Mouse (Mus musculus): ENCODE measurements around the gene Kntc1. TPM values are rescaled to one million over a fixed set of nuclear protein-coding genes. Genes with fewer than 3 reads are reported as not detected.

Gene Kntc1
- polyA plus RNA-seq, 1 experiment: 0.95 TPM

- Histone ChIP-seq H3K27me3 (ENCODE audit: control insufficient read depth) (no peaks in the 10 kb centered on the region), H3K4me1 (ENCODE audit: control insufficient read depth) (no peaks in the 10 kb centered on the region), H3K4me3 (replicated peaks) (no peak overlapping the region), H3K36me3 (ENCODE audit: control insufficient read depth) (peaks cover 61% of the 10 kb centered on the region), H3K9me3 (ENCODE audit: control insufficient read depth, low read length) (no peaks in the 10 kb centered on the region)
- no peak for TF ChIP-seq GATA1 (IDR thresholded peaks at IDR 0.05; ENCODE audit: low read length)
- TF ChIP-seq TAL1 (IDR thresholded peaks at IDR 0.05; ENCODE audit: low read length): no peak
These were observed 73.2 kb downstream of the Kntc1 start for GRCm38 (mm10) chr5:123822706-123823105.

- Histone ChIP-seq H3K27me3 (ENCODE audit: control insufficient read depth) (no peaks in the 10 kb centered on the region), H3K36me3 (ENCODE audit: control insufficient read depth) (peaks cover 12% of the 10 kb centered on the region), H3K4me3 (replicated peaks) (no peak overlapping the region), H3K9me3 (ENCODE audit: control insufficient read depth, low read length) (no peaks in the 10 kb centered on the region), H3K4me1 (ENCODE audit: control insufficient read depth) (no peaks in the 10 kb centered on the region)
- TF ChIP-seq GATA1 (IDR thresholded peaks at IDR 0.05; ENCODE audit: low read length): no peak
- no peak for TF ChIP-seq TAL1 (IDR thresholded peaks at IDR 0.05; ENCODE audit: low read length)
These were observed 78.2 kb downstream of the Kntc1 start for GRCm38 (mm10) chr5:123827659-123828091.

- H3K4me1 ChIP-seq (ENCODE audit: control insufficient read depth): no peaks in the 10 kb centered on the region
- TF ChIP-seq GATA1 (IDR thresholded peaks at IDR 0.05; ENCODE audit: low read length) (no peak), TAL1 (IDR thresholded peaks at IDR 0.05; ENCODE audit: low read length) (no peak)
- no peaks in the 10 kb centered on the region for H3K9me3 ChIP-seq (ENCODE audit: control insufficient read depth, low read length)
- no peaks in the 10 kb centered on the region for H3K36me3 ChIP-seq (ENCODE audit: control insufficient read depth)
- no peak overlapping the region for H3K4me3 ChIP-seq (replicated peaks)
- no peaks in the 10 kb centered on the region for H3K27me3 ChIP-seq (ENCODE audit: control insufficient read depth)
These were observed 82.8 kb downstream of the Kntc1 start for GRCm38 (mm10) chr5:123832309-123832708.

- no peak overlapping the region for H3K4me3 ChIP-seq (replicated peaks)
- H3K4me1 ChIP-seq (ENCODE audit: control insufficient read depth): no peaks in the 10 kb centered on the region
- no peaks in the 10 kb centered on the region for H3K36me3 ChIP-seq (ENCODE audit: control insufficient read depth)
- no peaks in the 10 kb centered on the region for H3K9me3 ChIP-seq (ENCODE audit: control insufficient read depth, low read length)
- TF ChIP-seq GATA1 (IDR thresholded peaks at IDR 0.05; ENCODE audit: low read length) (no peak), TAL1 (IDR thresholded peaks at IDR 0.05; ENCODE audit: low read length) (no peak)
- no peaks in the 10 kb centered on the region for H3K27me3 ChIP-seq (ENCODE audit: control insufficient read depth)
These were observed 85.3 kb downstream of the Kntc1 start for GRCm38 (mm10) chr5:123834836-123835235.

GRCm38 (mm10) chr5:123837371-123837770 lies 87.9 kb downstream of the Kntc1 start:
- Histone ChIP-seq H3K9me3 (ENCODE audit: control insufficient read depth, low read length) (no peaks in the 10 kb centered on the region), H3K4me3 (replicated peaks) (no peak overlapping the region), H3K27me3 (ENCODE audit: control insufficient read depth) (no peaks in the 10 kb centered on the region), H3K4me1 (ENCODE audit: control insufficient read depth) (no peaks in the 10 kb centered on the region), H3K36me3 (ENCODE audit: control insufficient read depth) (no peaks in the 10 kb centered on the region)
- TF ChIP-seq GATA1 (IDR thresholded peaks at IDR 0.05; ENCODE audit: low read length): no peak
- no peak for TF ChIP-seq TAL1 (IDR thresholded peaks at IDR 0.05; ENCODE audit: low read length)

GRCm38 (mm10) chr5:123842221-123842934 lies 92.9 kb downstream of the Kntc1 start:
- no peak for TF ChIP-seq GATA1 (IDR thresholded peaks at IDR 0.05; ENCODE audit: low read length)
- no peak for TF ChIP-seq TAL1 (IDR thresholded peaks at IDR 0.05; ENCODE audit: low read length)
- Histone ChIP-seq H3K36me3 (ENCODE audit: control insufficient read depth) (no peaks in the 10 kb centered on the region), H3K27me3 (ENCODE audit: control insufficient read depth) (no peaks in the 10 kb centered on the region), H3K9me3 (ENCODE audit: control insufficient read depth, low read length) (no peaks in the 10 kb centered on the region), H3K4me1 (ENCODE audit: control insufficient read depth) (no peaks in the 10 kb centered on the region), H3K4me3 (replicated peaks) (no peak overlapping the region)

- no peaks in the 10 kb centered on the region for H3K9me3 ChIP-seq (ENCODE audit: control insufficient read depth, low read length)
- no peaks in the 10 kb centered on the region; the same call in 1 of the 2 replicates for H3K27me3 ChIP-seq (ENCODE audit: control insufficient read depth)
- no peaks in the 10 kb centered on the region for H3K36me3 ChIP-seq (ENCODE audit: control insufficient read depth)
- H3K4me1 ChIP-seq (ENCODE audit: control insufficient read depth): no peaks in the 10 kb centered on the region
- TF ChIP-seq TAL1 (IDR thresholded peaks at IDR 0.05; ENCODE audit: low read length) (no peak), GATA1 (IDR thresholded peaks at IDR 0.05; ENCODE audit: low read length) (no peak)
- no peak overlapping the region for H3K4me3 ChIP-seq (replicated peaks)
These were observed 93.4 kb downstream of the Kntc1 start for GRCm38 (mm10) chr5:123842935-123843282.

- Histone ChIP-seq H3K36me3 (ENCODE audit: control insufficient read depth) (no peaks in the 10 kb centered on the region), H3K4me1 (ENCODE audit: control insufficient read depth) (no peaks in the 10 kb centered on the region), H3K27me3 (ENCODE audit: control insufficient read depth) (peaks cover 2% of the 10 kb centered on the region; the same call in 1 of the 2 replicates), H3K9me3 (ENCODE audit: control insufficient read depth, low read length) (no peaks in the 10 kb centered on the region), H3K4me3 (replicated peaks) (no peak overlapping the region)
- TF ChIP-seq TAL1 (IDR thresholded peaks at IDR 0.05; ENCODE audit: low read length) (no peak), GATA1 (IDR thresholded peaks at IDR 0.05; ENCODE audit: low read length) (no peak)
These were observed 94.3 kb downstream of the Kntc1 start for GRCm38 (mm10) chr5:123843816-123844215.

- peaks cover 2% of the 10 kb centered on the region; the same call in 1 of the 2 replicates for H3K27me3 ChIP-seq (ENCODE audit: control insufficient read depth)
- no peaks in the 10 kb centered on the region for H3K4me1 ChIP-seq (ENCODE audit: control insufficient read depth)
- TF ChIP-seq GATA1 (IDR thresholded peaks at IDR 0.05; ENCODE audit: low read length) (no peak), TAL1 (IDR thresholded peaks at IDR 0.05; ENCODE audit: low read length) (no peak)
- no peaks in the 10 kb centered on the region for H3K36me3 ChIP-seq (ENCODE audit: control insufficient read depth)
- no peaks in the 10 kb centered on the region for H3K9me3 ChIP-seq (ENCODE audit: control insufficient read depth, low read length)
- H3K4me3 ChIP-seq (replicated peaks): no peak overlapping the region
These were observed 94.8 kb downstream of the Kntc1 start for GRCm38 (mm10) chr5:123844316-123844715.

Data from erythroblast, embryonic 14.5 days (primary cell).